Mouse (Mus musculus) stomach, embryonic 16.5 days (tissue): Measurements from ENCODE around the gene Bag2. TPM values are rescaled to one million over a fixed set of nuclear protein-coding genes. Genes with fewer than 3 reads are reported as not detected.
"Not testable (repeated sequence)": the region's sequence is repeated elsewhere in the genome, so short reads cannot be mapped to it uniquely, and the experiment has no call there.

Source experiments
- ATAC-seq: fragments of 200-750 bp; cut with Nextera tagmentation; 2 replicates; pipeline ENCODE4 v1.8.0; 2017; ENCODE audit warnings: moderate number of reproducible peaks, moderate TSS enrichment; ENCODE audit not compliant: insufficient read depth, low FRiP score
- H3K27ac ChIP-seq: fragments of 300-500 bp; sonication (generic); 2 replicates; pipeline ENCODE4 v1.5.1; 2014; ENCODE audit warnings: low read length
- H3K27me3 ChIP-seq: fragments of 300-500 bp; sonication (generic); 2 replicates; pipeline ENCODE4 v1.6.1; 2014; ENCODE audit warnings: low read length, control low read depth, mixed read lengths; ENCODE audit not compliant: control insufficient read depth, insufficient read depth
- H3K36me3 ChIP-seq: fragments of 300-500 bp; sonication (generic); 2 replicates; pipeline ENCODE4 v1.6.1; 2014; ENCODE audit warnings: low read length; ENCODE audit not compliant: control insufficient read depth, insufficient read depth
- H3K4me1 ChIP-seq: fragments of 300-500 bp; sonication (generic); 2 replicates; pipeline ENCODE4 v1.6.1; 2014; ENCODE audit warnings: low read length, control low read depth, mixed read lengths; ENCODE audit not compliant: control insufficient read depth, insufficient read depth
- H3K4me2 ChIP-seq: fragments of 300-500 bp; sonication (generic); 2 replicates; pipeline ENCODE4 v1.6.1; 2014; ENCODE audit warnings: low read depth, low read length, mixed read lengths
- H3K4me3 ChIP-seq: fragments of 300-500 bp; sonication (generic); replicated peaks from 2 replicates; pipeline ENCODE4 v1.5.1; 2014; ENCODE audit warnings: mild to moderate bottlenecking, low read length
- H3K9ac ChIP-seq: fragments of 300-500 bp; sonication (generic); 2 replicates; pipeline ENCODE4 v1.6.1; 2014; ENCODE audit warnings: low read length
- H3K9me3 ChIP-seq: fragments of 300-500 bp; sonication (generic); replicated peaks from 2 replicates; pipeline ENCODE4 v1.6.1; 2016; ENCODE audit warnings: low read length, control low read depth; ENCODE audit not compliant: control insufficient read depth
- WGBS: fragments of 180-500 bp; shearing (Covaris S2); extraction: QIAGEN DNeasy Blood & Tissue Kit; methylation state at CpG from one replicate; pipeline ENCODE4 v1.1.7; 2014; 5-methylcytosine and 5-hydroxymethylcytosine counted together
- polyA plus RNA-seq: library from polyadenylated mRNA; unstranded; fragments of >200 nt; fragmentation: Nextera tagmentation; extraction: Ambion mirVana; gene quantifications from 2 replicates; pipeline ENCODE4 v1.2.1, GENCODE M21; 2015

The Bag2 gene
- polyA plus RNA-seq, 1 experiment from 2014 or later: 82.4 TPM

- WGBS: 70% methylated on average over 7 of the region's 7 CpGs
Measured at GRCm38 (mm10) chr1:33755799-33756198, 1.8 kb downstream of the Bag2 start.

GRCm38 (mm10) chr1:33754965-33755735 lies 2.4 kb downstream of the Bag2 start:
- no peak overlapping the region for H3K4me2 ChIP-seq
- no peak overlapping the region for H3K27ac ChIP-seq
- no peak overlapping the region for H3K9ac ChIP-seq
- no peak overlapping the region for H3K4me3 ChIP-seq
- ATAC-seq: no peak
- 0 out of 2 replicates have a peak, but pooled peaks cover 10% of the 10 kb centered on the region for H3K4me1 ChIP-seq
- no peaks in the 10 kb centered on the region for H3K36me3 ChIP-seq
- H3K27me3 ChIP-seq: no peaks in the 10 kb centered on the region
- H3K9me3 ChIP-seq: no peaks in the 10 kb centered on the region
- 78% methylated on average over 21 of the region's 21 CpGs for WGBS

More at GRCm38 (mm10) chr1:33755799-33756198, 1.8 kb downstream of the Bag2 start:
- peak overlapping the region; percentile 91 for H3K4me2 ChIP-seq
- H3K27me3 ChIP-seq: no peaks in the 10 kb centered on the region
- peak overlapping the region; percentile 81; the same call in 1 of the 2 replicates for H3K4me3 ChIP-seq
- no peak for ATAC-seq
- H3K4me1 ChIP-seq: 0 out of 2 replicates have a peak, but pooled peaks cover 10% of the 10 kb centered on the region
- H3K27ac ChIP-seq: peak overlapping the region; percentile 88; the same call in 1 of the 2 replicates
- no peaks in the 10 kb centered on the region for H3K9me3 ChIP-seq
- 0 out of 2 replicates have a peak overlapping the region, but pooled peaks have one; percentile 1 for H3K9ac ChIP-seq
- H3K36me3 ChIP-seq: no peaks in the 10 kb centered on the region

- Histone ChIP-seq H3K4me1 (0 out of 2 replicates have a peak, but pooled peaks cover 10% of the 10 kb centered on the region), H3K4me3 (no peak overlapping the region), H3K4me2 (no peak overlapping the region), H3K36me3 (no peaks in the 10 kb centered on the region), H3K27ac (peak overlapping the region; percentile 29; the same call in 1 of the 2 replicates), H3K27me3 (no peaks in the 10 kb centered on the region), H3K9me3 (no peaks in the 10 kb centered on the region), H3K9ac (no peak overlapping the region)
- ATAC-seq: no peak
- WGBS: 83% methylated on average over 17 of the region's 17 CpGs
Measured at GRCm38 (mm10) chr1:33754089-33754488, 3.5 kb downstream of the Bag2 start.

- no peak overlapping the region for H3K4me2 ChIP-seq
- H3K27ac ChIP-seq: no peak overlapping the region
- H3K27me3 ChIP-seq: no peaks in the 10 kb centered on the region
- ATAC-seq: no peak
- H3K9ac ChIP-seq: no peak overlapping the region
- H3K36me3 ChIP-seq: peaks cover 8% of the 10 kb centered on the region; the same call in 1 of the 2 replicates
- H3K4me3 ChIP-seq: no peak overlapping the region
- 0 out of 2 replicates have a peak, but pooled peaks cover 2% of the 10 kb centered on the region for H3K4me1 ChIP-seq
- no peaks in the 10 kb centered on the region for H3K9me3 ChIP-seq
- 88% methylated on average over 10 of the region's 10 CpGs for WGBS
Measured at GRCm38 (mm10) chr1:33751283-33751682, 6.3 kb downstream of the Bag2 start.

- not testable (repeated sequence) for H3K9me3 ChIP-seq, H3K27ac ChIP-seq, H3K27me3 ChIP-seq, H3K4me2 ChIP-seq, ATAC-seq, H3K4me3 ChIP-seq, H3K4me1 ChIP-seq, H3K9ac ChIP-seq
- peaks cover 12% of the 10 kb centered on the region; the same call in 1 of the 2 replicates for H3K36me3 ChIP-seq
- WGBS: 92% methylated on average over 3 of the region's 4 CpGs
Measured at GRCm38 (mm10) chr1:33749709-33750108, 7.9 kb downstream of the Bag2 start.

- H3K9ac ChIP-seq: no peak overlapping the region
- no peak overlapping the region for H3K4me3 ChIP-seq
- ATAC-seq: no peak
- WGBS: 94% methylated on average over 11 of the region's 11 CpGs
- H3K4me2 ChIP-seq: no peak overlapping the region
- 0 out of 2 replicates have a peak, but pooled peaks cover 2% of the 10 kb centered on the region for H3K4me1 ChIP-seq
- no peaks in the 10 kb centered on the region for H3K27me3 ChIP-seq
- no peak overlapping the region for H3K27ac ChIP-seq
- peaks cover 12% of the 10 kb centered on the region; the same call in 1 of the 2 replicates for H3K36me3 ChIP-seq
- no peaks in the 10 kb centered on the region for H3K9me3 ChIP-seq
Measured at GRCm38 (mm10) chr1:33749109-33749508, 8.5 kb downstream of the Bag2 start.

- no peak overlapping the region for H3K9ac ChIP-seq
- H3K4me2 ChIP-seq: no peak overlapping the region
- H3K27ac ChIP-seq: no peak overlapping the region
- peaks cover 12% of the 10 kb centered on the region; the same call in 1 of the 2 replicates for H3K36me3 ChIP-seq
- H3K4me1 ChIP-seq: no peaks in the 10 kb centered on the region
- 0 out of 2 replicates have a peak, but pooled peaks have one; percentile 17 for ATAC-seq
- no peaks in the 10 kb centered on the region for H3K27me3 ChIP-seq
- no peaks in the 10 kb centered on the region for H3K9me3 ChIP-seq
- 93% methylated on average over 4 of the region's 4 CpGs for WGBS
- no peak overlapping the region for H3K4me3 ChIP-seq
Measured at GRCm38 (mm10) chr1:33745901-33746300, 11.7 kb downstream of the Bag2 start.

GRCm38 (mm10) chr1:33744815-33745214 lies 12.8 kb downstream of the Bag2 start:
- not testable (repeated sequence) for H3K4me1 ChIP-seq, H3K9me3 ChIP-seq, H3K4me3 ChIP-seq, ATAC-seq, H3K27me3 ChIP-seq, H3K9ac ChIP-seq, H3K4me2 ChIP-seq, H3K27ac ChIP-seq
- H3K36me3 ChIP-seq: peaks cover 12% of the 10 kb centered on the region; the same call in 1 of the 2 replicates
- 90% methylated on average over 9 of the region's 9 CpGs for WGBS

- Histone ChIP-seq H3K9ac (no peak overlapping the region), H3K27me3 (no peaks in the 10 kb centered on the region), H3K4me1 (no peaks in the 10 kb centered on the region), H3K4me2 (no peak overlapping the region), H3K9me3 (no peaks in the 10 kb centered on the region), H3K27ac (no peak overlapping the region), H3K4me3 (no peak overlapping the region), H3K36me3 (peaks cover 12% of the 10 kb centered on the region; the same call in 1 of the 2 replicates)
- WGBS: 21% methylated on average over 8 of the region's 8 CpGs
- no peak for ATAC-seq
Measured at GRCm38 (mm10) chr1:33742903-33743302, 14.7 kb downstream of the Bag2 start.
